Mouse (Mus musculus) monocyte, adult 2 months (primary cell): ENCODE data around the gene Mapkap1.

Source experiments
- DNase-seq, 2 experiments: peaks; one replicate each; pipeline ENCODE4 v3.0.0; 2022; ENCODE audit warnings: low spot score in 2 of 2, low read depth in 1 of 2

Gene Mapkap1

GRCm38 (mm10) chr2:34628903-34629540 is 222.5 kb downstream of the Mapkap1 start:
- DNase-seq, result no peak

- no peak for DNase-seq
These were observed 223.2 kb downstream of the Mapkap1 start for GRCm38 (mm10) chr2:34629758-34630157.

DNA sequence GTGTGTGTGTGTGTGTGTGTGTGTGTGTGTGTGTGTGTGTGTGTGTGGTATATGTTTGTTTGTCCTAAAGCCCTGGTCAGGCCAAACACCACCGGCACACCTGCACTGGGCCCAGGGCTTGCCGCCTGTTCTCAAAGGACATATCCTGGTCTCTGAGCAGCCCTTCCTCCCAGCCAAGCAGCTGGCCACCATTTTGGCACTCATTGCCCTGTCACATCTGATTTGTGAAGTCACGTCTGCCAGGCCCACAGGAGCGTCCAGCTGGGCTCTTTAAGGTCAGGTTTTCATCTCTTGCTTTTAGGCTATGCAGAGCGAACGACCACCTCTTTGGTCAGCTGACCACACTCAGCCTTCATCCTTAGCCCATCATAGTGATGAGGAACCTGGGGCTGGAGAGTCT is 223.9 kb downstream of the Mapkap1 start:
- DNase-seq, result no peak

DNA sequence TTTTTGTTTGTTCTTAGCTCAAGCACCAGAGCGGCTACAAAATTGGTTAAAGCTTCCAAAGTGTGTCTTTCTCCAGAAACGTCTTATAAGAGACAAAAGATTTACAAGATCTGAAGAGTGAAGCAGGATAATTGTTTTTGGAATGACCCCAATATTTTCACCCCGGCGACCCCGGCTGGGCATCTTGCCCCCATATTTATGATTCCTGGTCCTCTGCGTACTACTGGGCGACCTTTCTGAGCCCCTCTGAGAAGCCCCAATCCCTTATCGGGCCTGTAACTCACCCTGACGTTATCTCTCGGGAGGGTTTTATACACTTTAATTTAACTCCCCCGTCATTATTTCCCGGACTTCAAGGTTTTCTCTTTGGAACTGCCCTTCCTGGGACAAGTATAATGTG is 225.5 kb downstream of the Mapkap1 start:
- DNase-seq, result no peak

DNA sequence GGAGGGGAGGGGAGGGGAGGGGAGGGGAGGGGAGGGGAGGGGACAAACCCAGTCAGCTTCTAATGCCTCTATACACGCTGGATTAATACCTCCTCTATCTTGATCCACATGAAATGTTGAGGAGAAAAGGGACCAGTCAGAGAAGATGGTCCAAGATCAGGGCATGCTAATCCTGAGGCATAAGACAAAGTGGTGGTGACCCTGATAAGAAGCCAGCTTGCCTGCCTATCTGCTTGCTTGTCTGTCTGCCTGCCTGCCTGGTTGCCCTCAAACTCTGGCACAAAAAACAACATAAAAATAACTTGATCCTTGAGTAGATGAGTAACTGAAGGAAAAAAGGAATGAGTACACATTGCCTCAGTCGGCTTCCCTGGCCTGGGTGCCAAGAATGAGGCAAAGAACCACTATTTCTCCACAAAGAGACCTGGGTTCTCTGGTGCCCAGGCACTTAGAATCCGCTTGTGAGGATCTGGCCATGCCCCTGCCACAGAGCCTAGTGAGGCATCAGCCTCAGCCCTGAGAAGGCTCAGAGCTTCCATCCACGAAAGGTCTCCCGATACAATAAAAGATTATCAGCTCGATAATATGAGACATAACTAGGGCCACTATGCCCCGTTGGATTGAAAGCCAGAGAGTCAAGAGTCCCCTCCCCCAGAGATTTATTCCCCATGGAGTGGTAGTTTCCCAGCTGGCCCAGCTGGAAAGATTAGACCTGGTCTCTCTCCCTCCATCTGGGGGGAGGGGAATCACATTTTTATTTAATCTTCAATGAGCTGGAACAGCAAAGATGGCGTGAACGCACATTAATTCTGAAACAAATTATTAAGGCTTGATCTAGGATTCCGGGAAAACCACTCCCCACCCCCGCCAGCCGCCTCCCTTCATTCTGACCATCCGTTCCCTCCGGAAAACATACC is 228.9 kb downstream of the Mapkap1 start:
- no peak for DNase-seq

GRCm38 (mm10) chr2:34638955-34639650 is 232.5 kb downstream of the Mapkap1 start:
- DNase-seq, result peak; percentile 26 to 57

GRCm38 (mm10) chr2:34639725-34640124 is 233.2 kb downstream of the Mapkap1 start:
- no peak for DNase-seq

GRCm38 (mm10) chr2:34642351-34642750 is 235.8 kb downstream of the Mapkap1 start:
- peak; percentile 24 to 56 for DNase-seq

DNA sequence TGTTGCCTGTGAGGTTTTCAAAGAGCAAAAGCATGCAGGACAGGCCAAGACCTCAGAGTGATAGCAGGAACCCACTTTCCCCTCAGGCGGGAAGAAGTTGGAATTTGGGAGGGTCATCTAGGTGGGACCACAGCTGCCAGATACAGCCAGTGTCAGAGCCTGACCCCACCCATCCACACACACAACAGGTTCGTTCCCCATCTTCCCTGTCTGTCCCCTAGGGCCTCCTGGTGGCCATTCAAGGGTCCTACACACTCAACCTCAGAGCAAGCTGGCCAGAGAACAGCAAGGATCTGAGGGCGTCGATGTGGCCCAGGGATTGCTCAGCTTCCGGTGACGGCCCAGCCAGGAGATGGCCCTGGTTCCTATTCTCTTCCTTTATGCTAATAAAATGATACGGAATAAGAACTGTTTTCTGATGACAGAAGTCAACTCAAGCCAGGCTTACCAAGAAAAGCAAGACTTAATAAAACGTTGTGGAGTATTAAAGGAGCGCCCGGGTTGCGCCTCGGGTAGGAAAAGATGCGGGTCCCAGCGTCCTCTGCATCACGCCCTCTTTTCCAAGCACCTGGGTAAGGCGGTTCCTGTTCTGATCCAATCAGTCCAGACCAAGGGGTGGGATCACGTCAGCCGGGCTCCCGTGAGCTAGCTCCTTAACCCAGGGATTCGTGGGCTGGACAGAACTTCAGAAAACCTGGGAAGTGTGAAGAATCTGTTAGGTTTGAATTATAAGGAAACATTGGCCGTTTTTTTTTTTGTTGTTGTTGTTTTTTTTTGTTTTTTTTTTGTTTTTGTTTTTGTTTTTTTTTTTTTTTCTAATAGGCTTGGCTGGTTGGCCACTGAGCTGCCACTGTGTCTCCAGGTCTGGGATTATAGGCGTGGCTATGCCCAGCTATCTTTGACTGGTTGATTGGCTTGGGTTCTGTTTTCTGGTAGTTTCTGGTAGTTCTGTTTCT is 238.3 kb downstream of the Mapkap1 start:
- peak in 1 of 2 experiments; percentile 5 for DNase-seq

DNA sequence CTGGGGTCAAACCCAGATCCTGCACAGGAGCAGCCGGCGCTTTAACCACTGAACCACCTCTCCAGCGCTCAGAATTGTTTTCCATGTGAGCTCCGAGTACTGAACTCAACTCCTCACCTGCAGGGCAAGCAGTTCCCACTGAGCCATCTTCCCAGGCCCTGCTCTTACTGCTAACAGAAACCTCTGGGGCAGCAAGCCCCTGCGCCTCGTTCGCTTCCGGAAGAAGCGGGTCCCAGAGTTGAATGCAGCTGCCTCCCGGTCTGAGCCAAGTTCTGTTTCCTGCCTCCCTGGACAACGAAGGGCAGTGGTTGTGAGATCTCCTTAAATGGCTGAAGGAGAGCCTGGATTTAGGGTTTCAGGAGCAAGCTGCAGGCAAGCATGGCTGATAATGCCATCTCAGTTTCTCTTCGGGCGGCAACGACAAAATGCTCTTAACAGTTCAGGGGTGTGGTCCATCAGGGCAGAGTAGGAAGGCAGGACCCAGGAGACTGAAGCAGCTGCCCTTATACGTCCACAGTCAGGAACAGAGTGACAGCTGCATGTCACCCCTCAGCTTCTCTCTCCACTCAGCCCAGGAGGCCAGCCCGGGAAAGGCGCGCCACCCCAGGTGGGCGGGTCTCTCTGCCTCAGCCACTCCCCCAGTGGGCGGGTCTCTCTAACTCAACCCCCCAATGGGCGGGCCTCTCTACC is 239.4 kb downstream of the Mapkap1 start:
- DNase-seq, result peak in 1 of 2 experiments; percentile 40

DNA sequence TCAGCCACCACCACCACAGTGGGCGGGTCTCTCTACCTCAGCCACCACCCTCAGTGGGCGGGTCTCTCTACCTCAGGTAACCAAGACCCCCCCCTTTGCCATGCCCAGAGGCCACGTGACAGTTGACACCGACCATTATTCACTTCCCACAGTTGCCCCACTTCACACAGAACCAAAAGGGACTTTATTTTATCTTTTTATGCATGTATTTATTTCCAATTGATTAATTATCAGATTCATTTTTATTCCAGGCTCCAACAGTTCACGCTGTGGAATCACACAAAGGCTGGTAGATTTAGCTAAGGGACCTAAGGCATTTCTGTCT is 239.9 kb downstream of the Mapkap1 start:
- DNase-seq, result no peak

DNA sequence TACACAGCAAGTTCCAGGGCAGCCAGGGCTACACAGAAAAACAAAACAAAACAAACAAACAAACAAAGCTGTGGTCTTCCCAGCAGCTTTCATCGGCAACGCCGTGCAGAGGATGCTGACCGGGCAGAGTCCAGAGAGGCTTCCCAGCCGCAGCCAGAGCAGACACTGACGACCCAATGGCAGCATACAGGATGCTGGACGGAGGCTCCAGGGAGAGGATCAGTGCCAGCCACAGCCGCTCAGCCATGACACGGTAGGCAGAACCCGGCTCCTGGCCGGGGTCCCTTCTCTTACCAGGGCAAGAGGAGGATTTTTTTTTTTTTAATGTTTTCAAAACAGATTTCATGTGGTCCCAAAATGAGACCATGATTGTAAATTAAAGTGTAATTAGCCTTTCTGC is 240.8 kb downstream of the Mapkap1 start:
- DNase-seq, result no peak

DNA sequence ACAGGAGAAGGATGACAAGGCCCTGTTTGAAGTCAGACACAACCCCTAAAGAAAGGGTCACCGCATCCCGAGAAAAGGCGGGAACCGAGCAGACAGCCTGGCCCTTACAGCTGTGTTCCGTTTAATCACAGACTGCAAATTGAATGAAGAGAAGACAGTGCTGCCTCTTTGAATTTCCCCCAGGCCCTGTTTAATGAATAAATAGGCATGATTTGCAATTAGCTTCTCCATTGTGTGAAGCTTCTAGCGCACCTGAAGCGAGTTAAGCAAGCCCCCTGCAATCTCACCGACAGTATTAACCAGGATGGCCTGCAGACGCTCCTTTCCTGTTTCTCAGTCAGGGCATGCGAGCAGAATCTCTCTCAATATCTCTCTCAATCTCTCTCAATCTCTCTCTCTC is 261.2 kb downstream of the Mapkap1 start:
- no peak for DNase-seq

- DNase-seq, result no peak
These were observed 262.0 kb downstream of the Mapkap1 start for GRCm38 (mm10) chr2:34668440-34669191.

- DNase-seq, result no peak
These were observed 262.7 kb downstream of the Mapkap1 start for GRCm38 (mm10) chr2:34669203-34669746.

DNA sequence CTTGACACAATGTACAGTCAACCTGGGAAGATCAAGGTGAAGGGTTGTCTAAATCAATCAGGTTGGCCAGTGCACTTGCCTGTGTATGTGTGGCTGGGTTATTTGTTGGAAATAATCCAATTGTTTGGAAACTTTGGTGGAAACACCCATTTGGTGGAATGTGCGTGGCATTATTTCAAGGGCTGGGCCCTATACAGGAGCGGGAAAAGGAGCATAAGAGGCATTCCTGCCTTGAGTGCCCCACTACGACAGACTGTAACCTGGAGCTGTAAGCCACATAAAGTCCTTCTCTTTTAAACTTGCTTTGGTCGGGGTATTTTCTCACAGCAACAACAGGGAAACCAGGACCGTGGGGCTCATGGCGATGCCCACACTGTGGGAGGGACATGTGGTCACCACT is 263.9 kb downstream of the Mapkap1 start:
- DNase-seq, result no peak

DNA sequence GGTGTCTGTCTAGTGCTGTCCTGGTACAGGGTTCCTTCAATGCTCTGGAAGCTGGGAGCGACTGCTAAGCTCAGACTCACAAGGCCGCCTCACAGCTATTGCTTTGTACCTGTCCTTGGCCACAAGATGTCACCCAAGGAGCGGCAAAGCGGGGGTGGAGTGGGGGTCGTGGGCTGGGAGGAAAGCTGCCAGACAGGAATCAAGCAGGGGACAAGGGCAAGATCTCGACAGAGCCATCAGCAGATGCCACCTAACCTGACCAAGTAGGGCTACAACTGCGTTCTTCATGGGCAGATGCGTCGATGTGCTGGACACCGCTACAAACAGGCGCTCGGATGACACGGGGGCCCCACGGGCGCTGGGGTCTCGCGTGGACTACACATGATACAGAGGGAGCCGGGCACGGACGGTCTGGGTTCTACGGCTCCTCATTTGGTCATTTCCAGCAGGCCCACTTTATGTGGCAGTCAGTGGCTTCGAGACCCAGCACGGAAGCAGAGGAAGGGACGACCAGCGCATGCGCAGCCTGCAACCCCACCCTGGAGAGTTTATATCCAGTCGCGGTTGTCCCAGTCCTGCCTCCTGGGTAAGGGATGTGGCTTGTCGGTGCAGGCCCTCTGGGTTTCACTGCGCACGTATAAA is 264.9 kb downstream of the Mapkap1 start:
- no peak for DNase-seq

DNA sequence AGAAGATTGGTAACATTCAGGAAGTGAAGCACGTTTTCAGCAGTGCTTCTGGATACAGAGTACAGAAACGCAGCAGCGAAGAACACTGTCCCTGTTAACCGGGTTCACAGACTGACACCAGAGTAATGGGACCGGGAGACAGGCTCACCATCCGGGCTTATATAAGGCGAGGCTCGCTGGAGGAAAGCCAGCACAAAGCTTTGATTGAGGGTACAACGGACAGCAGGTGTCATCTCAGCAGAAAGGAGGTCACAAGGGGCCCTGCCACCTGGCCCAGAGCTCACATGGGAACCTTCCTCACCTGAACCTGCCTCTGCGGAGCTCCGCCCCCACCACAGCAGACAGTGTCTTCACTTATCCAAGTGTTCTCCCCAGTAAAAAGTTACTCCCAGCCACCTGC is 267.3 kb downstream of the Mapkap1 start:
- DNase-seq, result no peak
